ENCODE assay signal across 9 mouse cellular contexts in the genomic region with DNA sequence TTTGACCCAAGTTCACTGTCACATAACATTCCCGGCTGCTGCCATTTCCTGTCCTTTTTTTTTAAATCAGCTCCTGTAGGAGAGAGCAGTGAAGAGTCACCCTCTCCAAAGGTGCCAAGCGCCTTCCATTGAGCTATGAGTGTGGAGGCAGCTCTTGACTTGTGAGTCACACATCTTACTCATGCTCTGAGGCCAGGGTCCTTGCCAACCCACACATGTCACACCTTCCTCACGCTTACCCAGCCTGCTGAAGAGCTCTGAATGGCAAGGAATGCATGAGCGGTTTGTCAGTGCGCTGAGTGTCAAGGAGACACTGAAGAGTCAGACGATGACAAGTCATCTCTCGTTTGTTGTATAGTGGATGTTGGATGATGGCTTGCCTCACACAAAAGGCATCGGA.
DNase-seq lines count a peak whose midpoint lies in the region; ATAC-seq and TF ChIP-seq lines count a peak whose summit lies in the region.
"Had no signal": no experiment of that assay in that cellular context is flagged by ENCODE, and none has a peak within 500 bp of the region (broad histone marks: within the 10 kb centered on the region; RNA-seq: fewer than 3 reads in every experiment).

No protein-coding gene starts in this region.

- peak; percentile 10 to 31 for DNase-seq in left cerebral cortex, adult 2 months (ENCODE audit: extremely low spot score in 1 of 2, low spot score in 2 of 2)
- DNase-seq in left cerebral cortex, postnatal 36 days (ENCODE audit: low spot score in 2 of 2) = no peak
- DNase-seq in Patski (ENCODE audit: low read depth, low spot score) = peak; percentile 77
- DNase-seq in brain, adult 2 months (ENCODE audit: low read depth, low spot score) = peak; percentile 83
- peak; percentile 54 for DNase-seq in lung, postnatal 36 days
- no peak for DNase-seq in kidney, adult 9 months
- DNase-seq in embryo, embryonic 11 days = no peak
- DNase-seq: kidney, postnatal 10 days had no signal

- H3K4me3 ChIP-seq in left cerebral cortex, adult 2 months = no peak overlapping the region
- H3K4me3 ChIP-seq: forebrain, embryonic 15.5 days had no signal

- H3K27me3 ChIP-seq in Patski = no peaks in the 10 kb centered on the region
- H3K27me3 ChIP-seq: forebrain, embryonic 15.5 days had no signal

- CTCF ChIA-PET in Patski (lab: Charles Lee) = interaction anchor here (0.8 to 1.9 kb wide), 4 partner anchors 8 to 161 kb away, joined by 3 to 5 read pairs (median 3); no protein-coding TSS in a partner anchor

- TF ChIP-seq CTCF in left cerebral cortex, adult 2 months (IDR thresholded peaks at IDR 0.05) = no peak
- no peak for TF ChIP-seq CTCF in Patski (IDR thresholded peaks at IDR 0.05)

- peak; percentile 98 for ATAC-seq in Patski
- ATAC-seq: forebrain, embryonic 15.5 days had no signal

- POLR2A ChIA-PET in Patski (lab: Charles Lee) = no interaction called here

- no peak overlapping the region for H3K27ac ChIP-seq in left cerebral cortex, adult 2 months
- H3K27ac ChIP-seq: forebrain, embryonic 15.5 days had no signal

- in situ Hi-C loops in Patski (cut with MboI; ENCODE audit: low pct_unique_long_range_greater_than_20kb) = no loop called here

- intact Hi-C loops in left cerebral cortex, adult 2 months (cut with DNase I) = no loop called here
- intact Hi-C loops in left cerebral cortex, postnatal 36 days (cut with DNase I) = no loop called here

Comparison
In these comparisons a context has a peak if more than half of its experiments do, and no peak if none do; other contexts are left out.
1. DNase-seq: peak in left cerebral cortex, adult 2 months (2 of 2), Patski (single experiment), brain, adult 2 months (single experiment) and lung, postnatal 36 days (single experiment); none in left cerebral cortex, postnatal 36 days (0 of 2), kidney, adult 9 months (single experiment) and embryo, embryonic 11 days (single experiment).